Mouse (Mus musculus) liver, adult 2 months (tissue): ENCODE measurements around the gene Supv3l1.

Experiments
- CTCF ChIP-seq: fragments of 200-500 bp; IDR thresholded peaks from 2 replicates; pipeline ENCODE4 v1.5.1; 2011; ENCODE audit warnings: low read depth, low read length, control low read depth
- POLR2A ChIP-seq: fragments of 200-500 bp; IDR thresholded peaks from 2 replicates; pipeline ENCODE4 v1.6.1; 2011; ENCODE audit warnings: low read length, control low read depth; ENCODE audit not compliant: insufficient read depth; ENCODE audit errors: extremely low read depth

DNA sequence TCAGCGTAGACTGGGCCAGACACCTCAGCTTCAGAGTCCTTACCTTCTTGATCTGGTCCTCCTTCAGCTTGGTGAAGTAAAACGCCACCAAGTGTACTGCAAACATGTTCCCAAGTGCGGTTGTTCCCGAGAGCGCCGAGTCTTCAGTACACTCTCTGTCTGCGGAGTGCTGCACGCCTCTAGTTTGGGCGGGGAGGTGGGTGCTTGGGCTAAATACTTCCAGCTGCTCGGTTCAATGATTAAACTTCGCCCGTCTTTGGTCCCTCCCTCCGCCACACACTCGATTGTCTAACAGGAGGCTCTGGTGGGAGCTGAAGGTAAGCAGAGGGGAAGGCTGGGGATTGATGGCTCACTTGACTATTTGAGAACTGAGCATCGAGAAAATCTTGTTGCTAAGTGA is 27.3 kb downstream of the Supv3l1 start, which contains the start of gene Hkdc1:
- TF ChIP-seq CTCF (no peak), POLR2A (no peak)
